Mouse (Mus musculus) MEL (cell line): Measurements from ENCODE around the gene Bod1. TPM values are rescaled to one million over a fixed set of nuclear protein-coding genes. Genes with fewer than 3 reads are reported as not detected.

Experiments used
- DNase-seq: peaks from one replicate; pipeline ENCODE4 v3.0.0; 2011; ENCODE audit warnings: low read depth, low spot score
- H3K27ac ChIP-seq: 2 replicates; pipeline ENCODE4 v1.5.1; 2012; ENCODE audit warnings: low read depth, mild to moderate bottlenecking, control low read depth, low read length, moderate library complexity; ENCODE audit not compliant: control insufficient read depth
- H3K27me3 ChIP-seq, 2 experiments: fragments of 150-350 bp in 1 of 2; sonication (generic) in 1 of 2; 2 replicates each; pipeline ENCODE4 v1.6.1; 2012; ENCODE audit warnings: low read length in 2 of 2, mild to moderate bottlenecking in 2 of 2, improper control_type of control experiment in 1 of 2, moderate library complexity in 1 of 2; ENCODE audit not compliant: insufficient read depth in 2 of 2, control insufficient read depth in 1 of 2
- H3K36me3 ChIP-seq, 2 experiments: 2 replicates each; pipeline ENCODE4 v1.6.1; 2012 to 2014; ENCODE audit warnings: low read length in 2 of 2, improper control_type of control experiment in 1 of 2, inconsistent platforms in 1 of 2, mild to moderate bottlenecking in 1 of 2; ENCODE audit not compliant: insufficient read depth in 2 of 2, control insufficient read depth in 1 of 2
- H3K4me1 ChIP-seq, 2 experiments: fragments of 150-350 bp in 1 of 2; sonication (generic) in 1 of 2; 2 replicates each; pipeline ENCODE4 v1.6.1; 2012; ENCODE audit warnings: low read length in 2 of 2, improper control_type of control experiment in 1 of 2, mild to moderate bottlenecking in 1 of 2; ENCODE audit not compliant: insufficient read depth in 2 of 2, control insufficient read depth in 1 of 2
- H3K4me3 ChIP-seq, 2 experiments: fragments of 150-350 bp in 1 of 2; sonication (generic) in 1 of 2; 2 replicates each; pipeline ENCODE4 v1.5.1; 2012; ENCODE audit warnings: low read depth in 2 of 2, low read length in 2 of 2, mild to moderate bottlenecking in 2 of 2, moderate library complexity in 2 of 2, control low read depth in 1 of 2, improper control_type of control experiment in 1 of 2; ENCODE audit not compliant: control insufficient read depth in 1 of 2, insufficient read depth in 1 of 2
- H3K79me2 ChIP-seq: 2 replicates; pipeline ENCODE4 v1.6.1; 2012; ENCODE audit warnings: mild to moderate bottlenecking, low read length, moderate library complexity; ENCODE audit not compliant: control insufficient read depth, poor library complexity, insufficient read depth
- H3K9ac ChIP-seq: 2 replicates; pipeline ENCODE4 v1.6.1; 2012; ENCODE audit warnings: low read depth, mild to moderate bottlenecking, control low read depth, low read length, moderate library complexity; ENCODE audit not compliant: control insufficient read depth, poor library complexity, severe bottlenecking
- H3K9me3 ChIP-seq: fragments of 150-350 bp; sonication (generic); replicated peaks from 2 replicates; pipeline ENCODE4 v1.6.1; 2012; ENCODE audit warnings: mild to moderate bottlenecking, low read length, improper control_type of control experiment, moderate library complexity; ENCODE audit not compliant: insufficient read depth
- CHD1 ChIP-seq: IDR thresholded peaks from 2 replicates; pipeline ENCODE4 v1.6.1; 2012; ENCODE audit warnings: low read depth, mild to moderate bottlenecking, inconsistent platforms, low read length, improper control_type of control experiment
- CHD2 ChIP-seq: IDR thresholded peaks from 2 replicates; pipeline ENCODE4 v1.6.1; 2011; ENCODE audit warnings: low read length, improper control_type of control experiment
- ELF1 ChIP-seq: IDR thresholded peaks from 2 replicates; pipeline ENCODE4 v1.6.1; 2014; ENCODE audit warnings: low read depth, mild to moderate bottlenecking, inconsistent platforms, low read length, improper control_type of control experiment, moderate library complexity
- ETS1 ChIP-seq: IDR thresholded peaks from 2 replicates; pipeline ENCODE4 v1.6.1; 2012; ENCODE audit warnings: low read depth, mild to moderate bottlenecking, inconsistent platforms, low read length, improper control_type of control experiment, moderate library complexity
- GABPA ChIP-seq: IDR thresholded peaks from 2 replicates; pipeline ENCODE4 v1.6.1; 2012; ENCODE audit warnings: low read depth, mild to moderate bottlenecking, inconsistent platforms, low read length, improper control_type of control experiment, moderate library complexity
- JUND ChIP-seq: IDR thresholded peaks from 2 replicates; pipeline ENCODE4 v1.6.1; 2011; ENCODE audit warnings: low read depth, mild to moderate bottlenecking, improper control_type of control experiment, low read length
- MAX ChIP-seq: IDR thresholded peaks from 2 replicates; pipeline ENCODE4 v1.6.1; 2011; ENCODE audit warnings: low read length, improper control_type of control experiment
- MAZ ChIP-seq: IDR thresholded peaks from 2 replicates; pipeline ENCODE4 v1.6.1; 2012; ENCODE audit warnings: low read depth, mild to moderate bottlenecking, inconsistent platforms, low read length, improper control_type of control experiment
- MXI1 ChIP-seq: IDR thresholded peaks from 2 replicates; pipeline ENCODE4 v1.6.1; 2011; ENCODE audit warnings: mild to moderate bottlenecking, low read depth, low read length, improper control_type of control experiment
- MYB ChIP-seq: IDR thresholded peaks from 2 replicates; pipeline ENCODE4 v1.6.1; 2011; ENCODE audit warnings: mild to moderate bottlenecking, low read depth, low read length, improper control_type of control experiment
- NRF1 ChIP-seq: IDR thresholded peaks from 2 replicates; pipeline ENCODE4 v1.6.1; 2014; ENCODE audit warnings: low read depth, mild to moderate bottlenecking, inconsistent platforms, low read length, improper control_type of control experiment, moderate library complexity; ENCODE audit not compliant: poor library complexity, insufficient read depth, severe bottlenecking
- POLR2AphosphoS2 ChIP-seq: IDR thresholded peaks from 2 replicates; pipeline ENCODE4 v1.6.1; 2011; ENCODE audit warnings: low read length, improper control_type of control experiment
- RAD21 ChIP-seq: IDR thresholded peaks from 2 replicates; pipeline ENCODE4 v1.6.1; 2011; ENCODE audit warnings: mild to moderate bottlenecking, low read depth, low read length, improper control_type of control experiment
- TAL1 ChIP-seq: IDR thresholded peaks from 2 replicates; pipeline ENCODE4 v1.6.1; 2012; ENCODE audit warnings: mild to moderate bottlenecking, inconsistent platforms, low read length, moderate library complexity, mixed read lengths
- TBP ChIP-seq: IDR thresholded peaks from 2 replicates; pipeline ENCODE4 v1.8.0; 2011; ENCODE audit warnings: low read depth, low read length, improper control_type of control experiment
- TCF12 ChIP-seq: IDR thresholded peaks from 2 replicates; pipeline ENCODE4 v1.6.1; 2014; ENCODE audit warnings: low read depth, mild to moderate bottlenecking, inconsistent platforms, low read length, improper control_type of control experiment, moderate library complexity
- UBTF ChIP-seq: IDR thresholded peaks from 2 replicates; pipeline ENCODE4 v1.6.1; 2012; ENCODE audit warnings: low read depth, mild to moderate bottlenecking, inconsistent platforms, low read length, improper control_type of control experiment, moderate library complexity, borderline replicate concordance; ENCODE audit not compliant: insufficient read depth
- ZC3H11A ChIP-seq: IDR thresholded peaks from 2 replicates; pipeline ENCODE4 v1.6.1; 2012; ENCODE audit warnings: low read depth, mild to moderate bottlenecking, inconsistent platforms, low read length, improper control_type of control experiment
- ZKSCAN1 ChIP-seq: IDR thresholded peaks from 2 replicates; pipeline ENCODE4 v1.6.1; 2012; ENCODE audit warnings: low read depth, mild to moderate bottlenecking, inconsistent platforms, low read length, improper control_type of control experiment, moderate library complexity
- ZMIZ1 ChIP-seq: IDR thresholded peaks from 2 replicates; pipeline ENCODE4 v1.6.1; 2012; ENCODE audit warnings: low read depth, mild to moderate bottlenecking, inconsistent platforms, low read length, improper control_type of control experiment, moderate library complexity
- ZNF384 ChIP-seq: IDR thresholded peaks from 2 replicates; pipeline ENCODE4 v1.6.1; 2012; ENCODE audit warnings: low read depth, mild to moderate bottlenecking, inconsistent platforms, low read length, improper control_type of control experiment
- polyA plus RNA-seq, 2 experiments: library from polyadenylated mRNA; stranded (reverse) in 1 of 2; unstranded in 1 of 2; fragments of >175 nt in 1 of 2; fragments of >200 nt in 1 of 2; gene quantifications; 2 replicates each; pipeline versions ENCODE4 v1.2.1 to v1.2.4; 2012; ENCODE audit warnings: low replicate concordance in 2 of 2, low read depth in 1 of 2; ENCODE audit not compliant: insufficient read length in 2 of 2, insufficient read depth in 1 of 2, missing spikeins in 1 of 2
- total RNA-seq: library from RNA; depleted of rRNA; stranded (reverse); fragments of 300-350 nt; gene quantifications from 2 replicates; pipeline ENCODE4 v1.2.3, GENCODE M21; 2012

Bod1 gene
- total and polyA plus RNA-seq, 3 experiments, result 40.0 to 47.3 TPM; not detected in 1

- TF ChIP-seq POLR2AphosphoS2, result no peak
- no peak for TF ChIP-seq MXI1
- TF ChIP-seq ELF1, result no peak
- TF ChIP-seq JUND, result no peak
- no peak for TF ChIP-seq MYB
- TF ChIP-seq TBP, result no peak
- no peak for TF ChIP-seq CHD1
- no peak for TF ChIP-seq CHD2
- TF ChIP-seq UBTF, result no peak
- TF ChIP-seq GABPA, result no peak
- no peak for TF ChIP-seq TAL1
- TF ChIP-seq ETS1, result no peak
- TF ChIP-seq, all 39 proteins: peak for 0
- H3K36me3 ChIP-seq, result no peaks in the 10 kb centered on the region
- H3K27ac ChIP-seq, result no peak overlapping the region
- H3K9me3 ChIP-seq, result no peaks in the 10 kb centered on the region
- H3K4me3 ChIP-seq, result no peak overlapping the region
- no peak for DNase-seq
- H3K4me1 ChIP-seq, result no peaks in the 10 kb centered on the region
- H3K79me2 ChIP-seq, result no peaks in the 10 kb centered on the region
- H3K27me3 ChIP-seq, result no peaks in the 10 kb centered on the region
- H3K9ac ChIP-seq, result no peak overlapping the region
Measured at GRCm38 (mm10) chr11:31657806-31658175, 13.9 kb downstream of the Bod1 start.

GRCm38 (mm10) chr11:31657168-31657805, 14.4 kb downstream of the Bod1 start:
- Histone ChIP-seq H3K4me3 (no peak overlapping the region), H3K4me1 (no peaks in the 10 kb centered on the region), H3K79me2 (no peaks in the 10 kb centered on the region), H3K9ac (no peak overlapping the region), H3K27me3 (no peaks in the 10 kb centered on the region), H3K36me3 (no peaks in the 10 kb centered on the region), H3K27ac (no peak overlapping the region), H3K9me3 (no peaks in the 10 kb centered on the region)
- no peak for DNase-seq
- no peak for TF ChIP-seq ZNF384
- TF ChIP-seq ZMIZ1, result no peak
- TF ChIP-seq ZC3H11A, result no peak
- TF ChIP-seq NRF1, result no peak
- TF ChIP-seq MAZ, result no peak
- TF ChIP-seq RAD21, result no peak
- TF ChIP-seq POLR2AphosphoS2, result no peak
- no peak for TF ChIP-seq ZKSCAN1
- TF ChIP-seq JUND, result no peak
- no peak for TF ChIP-seq TAL1
- no peak for TF ChIP-seq MAX
- no peak for TF ChIP-seq TCF12
- TF ChIP-seq TBP, result no peak
